Mouse (Mus musculus) liver, embryonic 16.5 days (tissue): Measurements from ENCODE around the gene Slc7a5. TPM values are rescaled to one million over a fixed set of nuclear protein-coding genes. Genes with fewer than 3 reads are reported as not detected.

Experiments used
- ATAC-seq: fragments of 200-750 bp; cut with Nextera tagmentation; 2 replicates; pipeline ENCODE4 v1.8.0; 2017; ENCODE audit warnings: low read depth, mild to moderate bottlenecking, moderate number of reproducible peaks, moderate library complexity
- H3K27ac ChIP-seq: fragments of 300-500 bp; sonication (generic); 2 replicates; pipeline ENCODE4 v1.5.1; 2014; ENCODE audit warnings: mild to moderate bottlenecking, low read length
- H3K27me3 ChIP-seq: fragments of 300-500 bp; sonication (generic); 2 replicates; pipeline ENCODE4 v1.6.1; 2014; ENCODE audit warnings: low read depth, low read length, mixed read lengths; ENCODE audit not compliant: control insufficient read depth, insufficient read depth
- H3K36me3 ChIP-seq: fragments of 300-500 bp; sonication (generic); 2 replicates; pipeline ENCODE4 v1.6.1; 2014; ENCODE audit warnings: mild to moderate bottlenecking; ENCODE audit not compliant: control insufficient read depth, insufficient read depth
- H3K4me1 ChIP-seq: fragments of 300-500 bp; sonication (generic); 2 replicates; pipeline ENCODE4 v1.6.1; 2014; ENCODE audit warnings: low read depth, low read length, mixed read lengths; ENCODE audit not compliant: control insufficient read depth
- H3K4me2 ChIP-seq: fragments of 300-500 bp; sonication (generic); 2 replicates; pipeline ENCODE4 v1.6.1; 2014; ENCODE audit warnings: low read depth, low read length, mixed read lengths
- H3K4me3 ChIP-seq: fragments of 300-500 bp; sonication (generic); 2 replicates; pipeline ENCODE4 v1.5.1; 2014; ENCODE audit warnings: low read depth, mild to moderate bottlenecking, low read length
- H3K9ac ChIP-seq: fragments of 300-500 bp; sonication (generic); 2 replicates; pipeline ENCODE4 v1.6.1; 2014; ENCODE audit warnings: low read depth, low read length
- H3K9me3 ChIP-seq: fragments of 300-500 bp; sonication (generic); replicated peaks from 2 replicates; pipeline ENCODE4 v1.6.1; 2016; ENCODE audit warnings: low read length; ENCODE audit not compliant: control insufficient read depth
- WGBS: fragments of 180-500 bp; shearing (Covaris S2); extraction: QIAGEN DNeasy Blood & Tissue Kit; methylation state at CpG from one replicate; pipeline ENCODE4 v1.1.7; 2014; ENCODE audit not compliant: insufficient replicate concordance; 5-methylcytosine and 5-hydroxymethylcytosine counted together
- polyA plus RNA-seq: library from polyadenylated mRNA; unstranded; fragments of >200 nt; fragmentation: Nextera tagmentation; extraction: Ambion mirVana; gene quantifications from 2 replicates; pipeline ENCODE4 v1.2.1, GENCODE M21; 2015

The Slc7a5 gene
- polyA plus RNA-seq, 1 experiment from 2014 or later: 36.9 TPM

DNA sequence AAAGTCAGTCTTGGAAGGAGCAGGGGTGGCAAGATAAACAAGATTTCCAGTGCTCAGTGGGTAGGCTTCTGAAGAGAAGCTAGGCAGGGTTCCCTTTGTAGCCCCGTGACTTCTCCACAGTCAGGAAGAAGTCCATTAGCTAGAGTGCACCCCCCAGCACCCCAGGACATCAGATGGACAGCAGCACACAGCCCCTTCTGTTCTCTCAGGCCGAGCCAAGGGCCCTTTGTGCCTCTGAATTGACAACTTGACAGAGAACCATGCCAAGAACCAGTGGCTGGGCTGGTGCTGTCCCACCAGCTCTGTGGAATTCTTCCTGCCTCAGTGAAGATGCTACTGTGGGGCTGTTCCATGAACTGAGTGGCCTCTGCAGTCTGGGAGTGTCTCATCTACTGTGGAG is 49.7 kb downstream of the Slc7a5 start:
- Histone ChIP-seq H3K9ac (no peak overlapping the region), H3K36me3 (no peaks in the 10 kb centered on the region), H3K4me3 (no peak overlapping the region), H3K9me3 (no peaks in the 10 kb centered on the region), H3K4me1 (no peaks in the 10 kb centered on the region; the same call in 1 of the 2 replicates), H3K27me3 (no peaks in the 10 kb centered on the region; the same call in 1 of the 2 replicates), H3K27ac (no peak overlapping the region), H3K4me2 (no peak overlapping the region)
- 40% methylated on average over 2 of the region's 2 CpGs for WGBS
- no peak for ATAC-seq

DNA sequence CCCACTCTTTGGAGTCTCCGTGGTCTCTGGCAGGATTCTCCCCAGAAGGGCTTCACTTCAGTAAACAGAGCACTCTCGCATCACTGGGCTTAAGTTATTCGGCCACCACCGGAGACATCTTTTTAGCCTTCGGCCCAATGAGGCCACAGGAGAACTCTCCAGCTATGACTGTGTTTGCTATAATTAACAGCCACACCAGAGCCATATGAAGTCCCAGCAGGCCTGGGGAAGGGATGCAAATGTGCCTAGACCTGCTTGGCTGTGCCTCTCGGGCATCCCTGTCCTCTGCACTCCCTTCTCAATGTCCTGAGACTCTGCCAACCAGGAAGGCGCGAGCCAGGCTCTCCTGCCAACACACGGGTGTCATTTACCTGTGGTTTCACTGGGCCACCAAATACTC is 50.2 kb downstream of the Slc7a5 start:
- Histone ChIP-seq H3K27me3 (no peaks in the 10 kb centered on the region), H3K4me1 (peaks cover 4% of the 10 kb centered on the region), H3K4me3 (no peak overlapping the region), H3K27ac (no peak overlapping the region), H3K4me2 (no peak overlapping the region), H3K36me3 (no peaks in the 10 kb centered on the region), H3K9me3 (no peaks in the 10 kb centered on the region), H3K9ac (no peak overlapping the region)
- ATAC-seq: no peak
- 56% methylated on average over 9 of the region's 9 CpGs for WGBS

GRCm38 (mm10) chr8:121856071-121856746 is 51.3 kb downstream of the Slc7a5 start:
- no peaks in the 10 kb centered on the region for H3K27me3 ChIP-seq

GRCm38 (mm10) chr8:121853586-121853985 is 53.9 kb downstream of the Slc7a5 start:
- 62% methylated on average over 2 of the region's 2 CpGs for WGBS
- Histone ChIP-seq H3K9ac (no peak overlapping the region), H3K4me2 (no peak overlapping the region), H3K4me3 (no peak overlapping the region), H3K4me1 (peaks cover 26% of the 10 kb centered on the region), H3K9me3 (no peaks in the 10 kb centered on the region), H3K27me3 (no peaks in the 10 kb centered on the region), H3K27ac (no peak overlapping the region), H3K36me3 (no peaks in the 10 kb centered on the region)
- no peak for ATAC-seq

More at GRCm38 (mm10) chr8:121856071-121856746, 51.3 kb downstream of the Slc7a5 start:
- Histone ChIP-seq H3K4me2 (no peak overlapping the region), H3K36me3 (no peaks in the 10 kb centered on the region), H3K9ac (no peak overlapping the region), H3K9me3 (no peaks in the 10 kb centered on the region), H3K4me3 (no peak overlapping the region), H3K4me1 (peaks cover 15% of the 10 kb centered on the region), H3K27ac (no peak overlapping the region)
- 74% methylated on average over 14 of the region's 14 CpGs for WGBS
- ATAC-seq: no peak

GRCm38 (mm10) chr8:121852464-121852863 is 55.0 kb downstream of the Slc7a5 start:
- peaks cover 28% of the 10 kb centered on the region for H3K4me1 ChIP-seq
- no peaks in the 10 kb centered on the region for H3K27me3 ChIP-seq
- H3K9ac ChIP-seq: peak overlapping the region; percentile 66
- no peaks in the 10 kb centered on the region for H3K36me3 ChIP-seq
- ATAC-seq: 0 out of 2 replicates have a peak, but pooled peaks have one; percentile 17
- no peaks in the 10 kb centered on the region for H3K9me3 ChIP-seq
- no peak overlapping the region for H3K4me3 ChIP-seq
- H3K27ac ChIP-seq: no peak overlapping the region
- 14% methylated on average over 7 of the region's 7 CpGs for WGBS
- H3K4me2 ChIP-seq: no peak overlapping the region

GRCm38 (mm10) chr8:121851716-121852115 is 55.8 kb downstream of the Slc7a5 start:
- Histone ChIP-seq H3K4me3 (no peak overlapping the region), H3K27ac (peak overlapping the region; percentile 72), H3K36me3 (no peaks in the 10 kb centered on the region), H3K9ac (peak overlapping the region; percentile 66), H3K27me3 (no peaks in the 10 kb centered on the region), H3K4me2 (peak overlapping the region; percentile 72), H3K9me3 (no peaks in the 10 kb centered on the region), H3K4me1 (peaks cover 31% of the 10 kb centered on the region)
- no peak for ATAC-seq
- WGBS: 43% methylated on average over 7 of the region's 7 CpGs

- Histone ChIP-seq H3K4me1 (peaks cover 31% of the 10 kb centered on the region), H3K27me3 (no peaks in the 10 kb centered on the region), H3K4me3 (peak overlapping the region; percentile 40), H3K9ac (peak overlapping the region; percentile 74), H3K36me3 (no peaks in the 10 kb centered on the region), H3K4me2 (peak overlapping the region; percentile 72), H3K27ac (peak overlapping the region; percentile 81), H3K9me3 (no peaks in the 10 kb centered on the region)
- WGBS: 3% methylated on average over 24 of the region's 24 CpGs
- ATAC-seq: peak; percentile 86
Measured at GRCm38 (mm10) chr8:121850821-121851470, 56.5 kb downstream of the Slc7a5 start.

DNA sequence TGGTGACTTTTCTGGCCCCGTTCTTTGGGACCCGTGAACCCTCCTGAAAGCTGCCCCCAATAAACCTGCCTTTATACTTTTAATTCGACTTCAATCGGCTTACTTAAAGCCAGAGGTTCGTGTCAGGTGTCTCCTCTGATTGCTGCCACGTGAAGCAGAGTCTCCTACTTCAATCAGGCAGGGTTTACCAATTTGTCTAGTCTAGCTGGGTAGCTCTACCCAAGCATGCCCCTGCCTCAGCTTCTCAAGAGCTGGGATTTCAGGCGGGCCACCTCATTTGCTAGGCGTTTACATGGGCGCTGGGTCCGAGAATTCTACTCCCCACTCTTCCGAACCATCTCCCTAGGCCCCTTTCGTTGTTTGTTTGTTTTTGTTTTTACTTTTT is 57.1 kb downstream of the Slc7a5 start:
- H3K4me1 ChIP-seq: peaks cover 31% of the 10 kb centered on the region
- H3K9ac ChIP-seq: peak overlapping the region; percentile 74
- no peaks in the 10 kb centered on the region for H3K27me3 ChIP-seq
- WGBS: 42% methylated on average over 12 of the region's 12 CpGs
- peak overlapping the region; percentile 72 for H3K4me2 ChIP-seq
- ATAC-seq: no peak
- H3K27ac ChIP-seq: peak overlapping the region; percentile 81
- H3K4me3 ChIP-seq: peak overlapping the region; percentile 40
- H3K9me3 ChIP-seq: no peaks in the 10 kb centered on the region
- H3K36me3 ChIP-seq: no peaks in the 10 kb centered on the region

GRCm38 (mm10) chr8:121850018-121850417 is 57.5 kb downstream of the Slc7a5 start:
- WGBS: 11% methylated on average over 6 of the region's 6 CpGs
- Histone ChIP-seq H3K27me3 (no peaks in the 10 kb centered on the region), H3K4me3 (no peak overlapping the region), H3K4me1 (peaks cover 31% of the 10 kb centered on the region), H3K9me3 (no peaks in the 10 kb centered on the region), H3K9ac (peak overlapping the region; percentile 74), H3K36me3 (no peaks in the 10 kb centered on the region), H3K27ac (peak overlapping the region; percentile 81), H3K4me2 (no peak overlapping the region)
- no peak for ATAC-seq
